Mouse (Mus musculus) cerebellum, adult 11 months (tissue): ENCODE data around the gene Galntl6.
"Not testable (repeated sequence)": the region's sequence is repeated elsewhere in the genome, so short reads cannot be mapped to it uniquely, and the experiment has no call there.

ENCODE experiments used
- DNase-seq: peaks from one replicate; pipeline ENCODE4 v3.0.0; 2022

The Galntl6 gene

GRCm38 (mm10) chr8:57837384-57837783 lies 1075.1 kb downstream of the Galntl6 start:
- DNase-seq = peak; percentile 46

- peak; percentile 24 for DNase-seq
Observed at GRCm38 (mm10) chr8:57836981-57837380, 1075.5 kb downstream of the Galntl6 start.

- DNase-seq = no peak
Observed at GRCm38 (mm10) chr8:57836201-57836883, 1076.1 kb downstream of the Galntl6 start.

DNA sequence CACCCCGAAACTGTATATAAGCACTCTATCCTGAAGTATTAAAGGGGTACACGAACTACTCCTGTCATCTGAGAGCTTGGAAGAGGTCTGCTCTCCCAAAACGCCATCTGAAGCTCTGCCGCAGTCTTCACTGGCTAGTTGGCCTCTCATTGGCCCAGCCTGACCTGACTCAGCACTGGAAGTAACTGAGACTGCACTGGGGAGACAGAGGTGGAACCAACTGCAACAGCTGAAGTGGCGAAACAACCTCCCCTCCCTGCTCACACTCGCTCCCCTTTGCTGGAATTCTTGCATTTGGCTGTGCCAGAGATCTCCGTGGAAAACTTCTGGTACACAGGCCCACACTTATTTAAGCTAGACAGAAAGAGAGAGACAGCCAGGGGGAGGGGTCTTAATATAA lies 1089.3 kb downstream of the Galntl6 start:
- no peak for DNase-seq

DNA sequence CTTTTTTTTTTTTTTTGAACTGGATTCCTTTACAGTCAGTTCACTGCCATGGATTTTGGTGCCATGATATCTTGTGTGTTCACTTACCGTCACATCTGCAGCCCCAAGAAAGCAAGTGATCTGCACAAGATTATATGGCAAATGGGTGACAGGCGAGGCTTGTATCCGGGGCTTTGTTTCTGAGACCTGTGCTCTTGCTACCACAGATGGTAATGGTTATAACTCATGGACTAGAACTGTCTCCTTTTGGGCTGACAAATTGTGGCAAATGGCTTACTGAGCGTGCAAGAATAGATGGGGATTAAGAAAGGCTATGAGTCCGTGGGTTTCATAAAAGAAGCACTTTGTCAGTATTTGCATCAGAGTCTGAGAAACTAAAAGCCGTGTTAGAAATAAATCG lies 1096.4 kb downstream of the Galntl6 start:
- DNase-seq = no peak

DNA sequence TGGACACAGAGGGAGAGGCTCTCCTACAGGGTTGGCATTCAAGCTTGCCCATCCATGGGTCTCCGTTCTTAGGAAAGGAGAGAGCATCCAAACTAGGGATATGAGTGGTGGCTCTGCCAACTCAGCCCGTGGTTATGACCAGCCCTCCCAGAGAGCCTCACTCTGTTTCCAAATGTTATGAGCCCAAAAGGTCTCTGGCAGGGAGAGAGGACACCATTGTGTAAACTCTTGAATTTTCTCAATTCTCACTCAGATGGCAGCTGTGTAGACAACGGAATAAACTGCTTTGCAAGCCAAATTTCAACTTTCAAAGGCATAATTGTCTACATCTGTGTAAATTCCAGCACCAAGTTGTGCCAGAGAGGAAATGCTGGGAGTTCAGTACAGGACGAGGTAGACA lies 1105.4 kb downstream of the Galntl6 start:
- DNase-seq = no peak

GRCm38 (mm10) chr8:57805094-57805493 lies 1107.3 kb downstream of the Galntl6 start:
- no peak for DNase-seq

DNA sequence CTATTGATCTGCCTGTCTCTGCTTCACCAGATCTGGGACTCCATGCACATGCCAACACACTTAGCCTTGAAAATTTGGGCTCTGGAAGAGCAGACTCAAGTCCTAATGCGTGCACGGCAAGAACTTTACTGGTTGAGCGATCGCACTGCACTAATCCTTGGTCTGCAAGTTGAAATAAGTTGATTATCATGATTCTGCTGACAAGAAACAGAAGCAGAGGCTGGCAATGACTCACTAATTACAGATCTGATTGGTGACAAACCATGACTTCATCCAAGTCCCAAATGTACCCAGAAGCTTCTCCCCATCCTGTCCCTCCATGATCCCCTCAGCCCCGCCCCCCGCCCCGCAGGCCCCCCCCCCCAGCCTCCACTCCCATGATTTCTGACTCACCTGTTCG lies 1108.6 kb downstream of the Galntl6 start:
- no peak for DNase-seq

- DNase-seq = no peak
Observed at GRCm38 (mm10) chr8:57801197-57801596, 1111.2 kb downstream of the Galntl6 start.

GRCm38 (mm10) chr8:57800327-57800726 lies 1112.1 kb downstream of the Galntl6 start:
- peak; percentile 78 for DNase-seq

GRCm38 (mm10) chr8:57799797-57800204 lies 1112.6 kb downstream of the Galntl6 start:
- peak; percentile 73 for DNase-seq

GRCm38 (mm10) chr8:57793455-57793854 lies 1119.0 kb downstream of the Galntl6 start:
- no peak for DNase-seq

GRCm38 (mm10) chr8:57792246-57792645 lies 1120.2 kb downstream of the Galntl6 start:
- DNase-seq = no peak

- DNase-seq = peak; percentile 34
Observed at GRCm38 (mm10) chr8:57791309-57791721, 1121.1 kb downstream of the Galntl6 start.

GRCm38 (mm10) chr8:57779551-57779950 lies 1132.9 kb downstream of the Galntl6 start:
- DNase-seq = no peak

DNA sequence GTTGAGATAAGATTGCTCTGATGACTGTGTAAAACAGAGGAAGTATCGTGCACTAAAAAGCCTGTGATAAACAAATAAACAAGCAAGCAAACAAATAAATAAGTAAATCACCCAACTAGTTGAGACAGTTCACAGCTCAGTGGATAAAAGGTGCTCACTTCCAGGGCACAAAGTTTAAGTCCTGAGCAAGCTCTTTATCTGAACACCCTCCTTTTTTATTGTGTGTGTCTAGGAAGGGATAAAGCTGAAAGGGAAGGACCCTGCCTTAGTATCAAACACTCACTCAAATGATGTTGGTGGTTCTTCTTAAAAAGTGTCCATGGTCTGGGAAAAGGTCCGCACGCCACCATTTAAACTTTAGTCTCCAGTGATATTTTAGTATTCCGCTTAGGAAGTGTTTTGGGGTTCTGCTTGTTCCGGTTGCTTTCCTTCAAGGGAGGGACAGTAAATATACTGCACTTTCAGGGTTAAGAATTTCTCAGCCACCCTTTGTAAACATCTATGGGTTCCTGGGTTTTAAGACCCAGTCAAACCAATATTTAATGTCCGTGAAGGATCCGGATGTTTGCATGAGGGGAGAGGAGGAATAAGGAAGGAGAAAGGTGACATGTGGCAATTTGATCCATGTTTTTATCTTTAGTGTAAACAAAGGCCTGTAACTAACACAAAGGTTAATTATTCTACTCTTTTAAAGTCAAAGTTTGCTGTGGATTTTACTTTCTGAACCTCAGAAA lies 1134.3 kb downstream of the Galntl6 start:
- DNase-seq = no peak

DNA sequence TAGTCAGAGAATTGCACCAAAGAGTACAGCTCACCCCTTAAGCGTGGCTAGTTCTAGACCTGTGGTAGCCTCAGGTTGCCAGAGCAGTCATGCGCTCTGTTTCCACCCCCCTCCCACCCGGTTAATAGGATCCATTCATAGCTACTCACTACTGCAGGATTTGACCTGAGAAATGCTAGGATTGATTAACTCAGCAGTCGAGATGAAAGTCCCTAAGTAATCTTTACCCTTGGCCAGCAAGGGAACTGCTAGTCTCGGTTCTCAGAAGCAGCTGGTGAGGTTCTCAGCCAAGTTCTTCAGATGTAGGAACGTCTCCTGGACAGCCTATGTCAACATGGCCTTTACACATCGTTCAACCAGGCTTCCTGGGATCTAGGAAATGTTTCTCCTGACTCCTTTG lies 1135.7 kb downstream of the Galntl6 start:
- DNase-seq = no peak

DNA sequence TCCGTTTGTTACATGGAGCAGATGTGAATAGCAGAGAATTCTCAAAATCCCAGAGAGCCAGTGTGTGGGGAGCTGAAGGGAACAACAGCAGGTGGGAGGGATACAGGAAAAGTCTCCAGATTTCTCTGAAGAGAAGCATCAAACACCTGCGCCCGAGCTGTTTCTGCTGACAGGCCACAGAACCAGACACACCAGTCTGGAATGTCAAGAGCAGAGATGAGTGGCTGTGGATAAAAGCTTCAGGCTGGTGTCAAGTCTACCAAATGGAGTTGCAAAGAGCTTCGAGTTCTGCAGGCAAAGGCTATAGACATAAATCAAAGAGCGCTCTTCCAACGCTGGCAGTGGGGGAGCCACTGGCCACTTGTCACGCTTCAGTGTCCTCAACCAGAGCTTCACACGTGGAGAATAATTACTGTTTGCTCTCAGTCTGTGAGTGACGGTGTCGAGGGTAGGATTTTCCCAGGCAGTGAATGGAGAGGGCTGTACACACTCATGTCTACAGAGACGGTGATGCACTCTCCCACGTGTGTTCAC lies 1139.6 kb downstream of the Galntl6 start:
- DNase-seq = no peak

- no peak for DNase-seq
Observed at GRCm38 (mm10) chr8:57767541-57767940, 1144.9 kb downstream of the Galntl6 start.

DNA sequence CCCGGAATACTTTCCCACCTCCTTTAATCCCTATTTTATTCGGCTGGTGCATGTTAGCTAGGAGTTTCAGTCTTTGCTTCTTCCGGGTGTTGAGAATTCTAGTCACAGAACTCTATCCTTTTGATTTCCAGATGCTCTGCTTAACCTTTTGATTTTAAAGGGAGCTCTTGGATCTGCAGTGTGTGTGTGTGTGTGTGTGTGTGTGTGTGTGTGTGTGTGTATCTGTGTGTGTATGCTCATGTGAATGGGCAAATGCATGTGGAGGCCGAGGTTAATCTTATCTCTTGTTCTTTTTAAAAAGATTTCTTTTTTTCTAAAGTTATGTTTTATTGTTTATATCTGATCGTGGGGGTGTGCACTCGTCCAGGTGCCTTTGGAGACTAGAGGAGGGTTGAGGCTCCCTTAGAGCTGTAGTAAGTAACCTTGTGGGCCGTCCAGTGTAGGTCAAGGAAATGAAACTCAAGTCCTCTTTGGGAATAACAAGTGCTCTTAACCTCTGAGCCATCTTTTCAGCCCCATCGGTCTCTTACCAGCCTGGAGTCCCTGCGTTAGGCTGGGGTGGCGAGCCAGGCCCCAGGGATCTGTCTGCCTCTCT lies 1145.9 kb downstream of the Galntl6 start:
- DNase-seq = no peak

DNA sequence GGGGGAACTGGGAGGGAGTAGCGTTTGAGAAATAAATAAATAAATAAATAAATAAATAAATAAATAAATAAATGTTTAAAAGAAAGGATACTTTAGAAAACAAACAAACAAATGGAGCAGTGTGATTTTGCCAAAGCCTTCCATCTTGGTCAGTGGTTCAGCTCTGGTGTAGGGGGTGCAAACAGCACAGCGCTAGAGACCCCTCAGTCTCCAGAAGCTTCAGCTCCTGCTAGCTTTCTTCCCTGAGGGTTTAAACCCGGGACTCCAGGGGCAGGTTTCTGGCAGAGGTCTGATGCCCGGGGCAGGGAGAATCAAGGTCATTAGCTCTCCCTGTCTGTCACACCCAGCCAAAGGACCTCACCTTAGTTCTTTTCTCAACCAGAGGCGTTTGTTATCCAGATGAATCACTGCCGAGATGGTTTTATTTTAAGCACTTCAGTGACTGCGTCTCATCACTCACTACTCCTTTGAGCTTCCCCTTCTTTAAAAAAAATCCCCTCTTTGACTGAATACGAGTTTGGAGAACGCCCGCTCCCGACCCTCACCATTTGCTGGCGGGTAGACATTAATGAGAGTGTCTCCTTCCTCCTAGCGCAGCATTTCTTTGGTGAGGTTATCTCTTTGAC lies 1146.6 kb downstream of the Galntl6 start:
- no peak for DNase-seq

- no peak for DNase-seq
Observed at GRCm38 (mm10) chr8:57765192-57765591, 1147.2 kb downstream of the Galntl6 start.

DNA sequence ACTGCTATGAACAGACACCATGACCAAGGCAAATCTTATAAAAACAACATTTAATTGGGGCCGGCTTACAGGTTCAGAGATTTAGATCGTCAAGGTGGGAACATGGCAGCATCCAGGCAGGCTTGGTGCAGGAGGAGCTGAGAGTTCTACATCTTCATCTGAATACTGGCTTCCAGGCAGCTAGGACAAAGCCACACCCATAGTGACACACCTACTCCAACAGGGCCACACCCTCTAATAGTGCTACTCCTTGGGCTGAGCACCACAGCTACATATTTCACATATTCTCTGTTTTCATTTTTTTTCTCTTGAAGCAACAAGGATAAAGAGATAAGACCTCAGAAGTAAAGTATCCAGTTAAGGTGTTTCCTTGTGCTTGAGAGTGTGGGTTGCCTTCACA lies 1149.8 kb downstream of the Galntl6 start:
- not testable (repeated sequence) for DNase-seq
